Mouse (Mus musculus): Measurements from ENCODE around the gene Thop1. TPM values are rescaled to one million over a fixed set of nuclear protein-coding genes. Genes with fewer than 3 reads are reported as not detected.

Gene Thop1
- polyA plus RNA-seq (2015; fragmentation: Nextera tagmentation; extraction: Ambion mirVana) = 29.8 and 31.4 TPM in 2 replicates

- Histone ChIP-seq H3K4me1 (ENCODE audit: control insufficient read depth, insufficient read depth, low read length) (peaks cover 5% of the 10 kb centered on the region), H3K9ac (ENCODE audit: low read length) (peak within 1 kb of the TSS; percentile 92), H3K4me3 (ENCODE audit: low read length) (peak within 1 kb of the TSS; percentile 85), H3K27ac (ENCODE audit: low read length) (peak within 1 kb of the TSS; percentile 29; the same call in 1 of the 2 replicates), H3K4me2 (ENCODE audit: low read depth, low read length) (peak within 1 kb of the TSS; percentile 83), H3K36me3 (ENCODE audit: control insufficient read depth, insufficient read depth) (peaks cover 11% of the 10 kb centered on the region), H3K9me3 (replicated peaks; ENCODE audit: control insufficient read depth, low read length) (no peaks in the 10 kb centered on the region), H3K27me3 (ENCODE audit: control insufficient read depth, insufficient read depth, low read length) (no peaks in the 10 kb centered on the region)
- ATAC-seq (replicated peaks; ENCODE audit: extremely low read depth, insufficient read depth, low FRiP score) = peak; percentile 93
- under 1% methylated on average over 35 of the region's 35 CpGs for WGBS
These were observed at the start of gene Thop1 for GRCm38 (mm10) chr10:81069836-81070235. Gene Thop1, plus strand, starts transcription at chr10:81070035.

- Histone ChIP-seq H3K9ac (ENCODE audit: low read length) (no peak overlapping the region), H3K4me1 (ENCODE audit: control insufficient read depth, insufficient read depth, low read length) (peaks cover 2% of the 10 kb centered on the region; the same call in 1 of the 2 replicates), H3K27ac (ENCODE audit: low read length) (no peak overlapping the region), H3K9me3 (replicated peaks; ENCODE audit: control insufficient read depth, low read length) (peaks cover 2% of the 10 kb centered on the region; the same call in 1 of the 2 replicates), H3K27me3 (ENCODE audit: control insufficient read depth, insufficient read depth, low read length) (peaks cover 34% of the 10 kb centered on the region), H3K4me3 (ENCODE audit: low read length) (no peak overlapping the region), H3K4me2 (ENCODE audit: low read depth, low read length) (no peak overlapping the region), H3K36me3 (ENCODE audit: control insufficient read depth, insufficient read depth) (no peaks in the 10 kb centered on the region)
- ATAC-seq (replicated peaks; ENCODE audit: extremely low read depth, insufficient read depth, low FRiP score) = no peak
- WGBS = 49% methylated on average over 2 of the region's 2 CpGs
These were observed 49.6 kb upstream of the Thop1 start for GRCm38 (mm10) chr10:81020207-81020606.

- Histone ChIP-seq H3K27me3 (ENCODE audit: control insufficient read depth, insufficient read depth, low read length) (peaks cover 40% of the 10 kb centered on the region), H3K9me3 (replicated peaks; ENCODE audit: control insufficient read depth, low read length) (peaks cover 2% of the 10 kb centered on the region; the same call in 1 of the 2 replicates), H3K36me3 (ENCODE audit: control insufficient read depth, insufficient read depth) (no peaks in the 10 kb centered on the region), H3K4me3 (ENCODE audit: low read length) (no peak overlapping the region), H3K4me2 (ENCODE audit: low read depth, low read length) (0 out of 2 replicates have a peak overlapping the region, but pooled peaks have one; percentile 24), H3K4me1 (ENCODE audit: control insufficient read depth, insufficient read depth, low read length) (peaks cover 3% of the 10 kb centered on the region; the same call in 1 of the 2 replicates), H3K27ac (ENCODE audit: low read length) (no peak overlapping the region), H3K9ac (ENCODE audit: low read length) (no peak overlapping the region)
- 8% methylated on average over 26 of the region's 26 CpGs for WGBS
- ATAC-seq (replicated peaks; ENCODE audit: extremely low read depth, insufficient read depth, low FRiP score) = no peak
These were observed 48.2 kb upstream of the Thop1 start for GRCm38 (mm10) chr10:81021547-81022110.

GRCm38 (mm10) chr10:81022744-81023143, 47.1 kb upstream of the Thop1 start:
- WGBS = 57% methylated on average over 8 of the region's 8 CpGs
- no peak overlapping the region for H3K4me2 ChIP-seq (ENCODE audit: low read depth, low read length)
- peaks cover 6% of the 10 kb centered on the region for H3K4me1 ChIP-seq (ENCODE audit: control insufficient read depth, insufficient read depth, low read length)
- no peak overlapping the region for H3K4me3 ChIP-seq (ENCODE audit: low read length)
- H3K9me3 ChIP-seq (replicated peaks; ENCODE audit: control insufficient read depth, low read length) = peaks cover 2% of the 10 kb centered on the region; the same call in 1 of the 2 replicates
- no peak overlapping the region for H3K9ac ChIP-seq (ENCODE audit: low read length)
- ATAC-seq (replicated peaks; ENCODE audit: extremely low read depth, insufficient read depth, low FRiP score) = no peak
- no peaks in the 10 kb centered on the region for H3K36me3 ChIP-seq (ENCODE audit: control insufficient read depth, insufficient read depth)
- H3K27ac ChIP-seq (ENCODE audit: low read length) = no peak overlapping the region
- H3K27me3 ChIP-seq (ENCODE audit: control insufficient read depth, insufficient read depth, low read length) = peaks cover 40% of the 10 kb centered on the region

- no peak overlapping the region for H3K4me3 ChIP-seq (ENCODE audit: low read length)
- peaks cover 40% of the 10 kb centered on the region for H3K27me3 ChIP-seq (ENCODE audit: control insufficient read depth, insufficient read depth, low read length)
- H3K4me2 ChIP-seq (ENCODE audit: low read depth, low read length) = no peak overlapping the region
- no peak for ATAC-seq (replicated peaks; ENCODE audit: extremely low read depth, insufficient read depth, low FRiP score)
- no peak overlapping the region for H3K9ac ChIP-seq (ENCODE audit: low read length)
- 70% methylated on average over 5 of the region's 5 CpGs for WGBS
- H3K27ac ChIP-seq (ENCODE audit: low read length) = no peak overlapping the region
- H3K4me1 ChIP-seq (ENCODE audit: control insufficient read depth, insufficient read depth, low read length) = peaks cover 6% of the 10 kb centered on the region
- no peaks in the 10 kb centered on the region for H3K36me3 ChIP-seq (ENCODE audit: control insufficient read depth, insufficient read depth)
- H3K9me3 ChIP-seq (replicated peaks; ENCODE audit: control insufficient read depth, low read length) = peaks cover 2% of the 10 kb centered on the region; the same call in 1 of the 2 replicates
These were observed 45.4 kb upstream of the Thop1 start for GRCm38 (mm10) chr10:81024346-81024937.

- Histone ChIP-seq H3K4me2 (ENCODE audit: low read depth, low read length) (peak overlapping the region; percentile 41; the same call in 1 of the 2 replicates), H3K27ac (ENCODE audit: low read length) (no peak overlapping the region), H3K4me1 (ENCODE audit: control insufficient read depth, insufficient read depth, low read length) (peaks cover 6% of the 10 kb centered on the region), H3K9ac (ENCODE audit: low read length) (no peak overlapping the region), H3K36me3 (ENCODE audit: control insufficient read depth, insufficient read depth) (no peaks in the 10 kb centered on the region), H3K4me3 (ENCODE audit: low read length) (no peak overlapping the region), H3K9me3 (replicated peaks; ENCODE audit: control insufficient read depth, low read length) (peaks cover 2% of the 10 kb centered on the region; the same call in 1 of the 2 replicates), H3K27me3 (ENCODE audit: control insufficient read depth, insufficient read depth, low read length) (peaks cover 40% of the 10 kb centered on the region)
- no peak for ATAC-seq (replicated peaks; ENCODE audit: extremely low read depth, insufficient read depth, low FRiP score)
- 2% methylated on average over 41 of the region's 43 CpGs for WGBS
These were observed 44.7 kb upstream of the Thop1 start for GRCm38 (mm10) chr10:81025047-81025621.

- peaks cover 6% of the 10 kb centered on the region for H3K4me1 ChIP-seq (ENCODE audit: control insufficient read depth, insufficient read depth, low read length)
- H3K27me3 ChIP-seq (ENCODE audit: control insufficient read depth, insufficient read depth, low read length) = peaks cover 40% of the 10 kb centered on the region
- H3K9me3 ChIP-seq (replicated peaks; ENCODE audit: control insufficient read depth, low read length) = peaks cover 2% of the 10 kb centered on the region; the same call in 1 of the 2 replicates
- H3K4me2 ChIP-seq (ENCODE audit: low read depth, low read length) = peak within 1 kb of the TSS; percentile 41; the same call in 1 of the 2 replicates
- H3K4me3 ChIP-seq (ENCODE audit: low read length) = no peak within 1 kb of the TSS
- WGBS = 47% methylated on average over 12 of the region's 12 CpGs
- ATAC-seq (replicated peaks; ENCODE audit: extremely low read depth, insufficient read depth, low FRiP score) = no peak
- peaks cover 3% of the 10 kb centered on the region; the same call in 1 of the 2 replicates for H3K36me3 ChIP-seq (ENCODE audit: control insufficient read depth, insufficient read depth)
- no peak within 1 kb of the TSS for H3K27ac ChIP-seq (ENCODE audit: low read length)
- H3K9ac ChIP-seq (ENCODE audit: low read length) = no peak within 1 kb of the TSS
These were observed 44.1 kb upstream of the Thop1 start, which contains the start of gene Diras1 for GRCm38 (mm10) chr10:81025639-81026275. Gene Diras1, minus strand, starts transcription at chr10:81025662.

- Histone ChIP-seq H3K4me1 (ENCODE audit: control insufficient read depth, insufficient read depth, low read length) (peaks cover 6% of the 10 kb centered on the region), H3K27me3 (ENCODE audit: control insufficient read depth, insufficient read depth, low read length) (peaks cover 33% of the 10 kb centered on the region)
These were observed 43.0 kb upstream of the Thop1 start for GRCm38 (mm10) chr10:81026857-81027256.

More at GRCm38 (mm10) chr10:81026857-81027256, 43.0 kb upstream of the Thop1 start:
- H3K27ac ChIP-seq (ENCODE audit: low read length) = no peak overlapping the region
- ATAC-seq (replicated peaks; ENCODE audit: extremely low read depth, insufficient read depth, low FRiP score) = no peak
- WGBS = 87% methylated on average over 5 of the region's 5 CpGs
- no peak overlapping the region for H3K4me2 ChIP-seq (ENCODE audit: low read depth, low read length)
- H3K36me3 ChIP-seq (ENCODE audit: control insufficient read depth, insufficient read depth) = peaks cover 4% of the 10 kb centered on the region; the same call in 1 of the 2 replicates
- H3K9me3 ChIP-seq (replicated peaks; ENCODE audit: control insufficient read depth, low read length) = peaks cover 2% of the 10 kb centered on the region; the same call in 1 of the 2 replicates
- no peak overlapping the region for H3K9ac ChIP-seq (ENCODE audit: low read length)
- H3K4me3 ChIP-seq (ENCODE audit: low read length) = no peak overlapping the region

Data from heart, embryonic 16.5 days (tissue).